Mouse (Mus musculus): ENCODE data around the gene Fndc3a.

The Fndc3a gene

GRCm38 (mm10) chr14:72709710-72710340 is at the start of gene Fndc3a:
Gene Fndc3a, minus strand, starts transcription at chr14:72710003.
- in situ Hi-C loops (cut with MboI, MseI) = loop anchor here (10.0 to 25.0 kb wide), 2 partner anchors 277 to 385 kb away; no protein-coding TSS in a partner anchor

- in situ Hi-C loops (cut with MboI, MseI) = no loop called here
Observed at GRCm38 (mm10) chr14:72752893-72753292, 43.1 kb upstream of the Fndc3a start.

GRCm38 (mm10) chr14:72750426-72751182 is 40.8 kb upstream of the Fndc3a start:
- in situ Hi-C loops (cut with MboI, MseI) = no loop called here

- in situ Hi-C loops (cut with MboI, MseI) = no loop called here
Observed at GRCm38 (mm10) chr14:72748331-72748730, 38.5 kb upstream of the Fndc3a start.

GRCm38 (mm10) chr14:72741667-72742066 is 31.9 kb upstream of the Fndc3a start:
- in situ Hi-C loops (cut with MboI, MseI) = no loop called here

GRCm38 (mm10) chr14:72740336-72740735 is 30.5 kb upstream of the Fndc3a start:
- in situ Hi-C loops (cut with MboI, MseI) = no loop called here

GRCm38 (mm10) chr14:72739484-72740208 is 29.8 kb upstream of the Fndc3a start:
- in situ Hi-C loops (cut with MboI, MseI) = no loop called here

- in situ Hi-C loops (cut with MboI, MseI) = no loop called here
Observed at GRCm38 (mm10) chr14:72738776-72739175, 29.0 kb upstream of the Fndc3a start.

GRCm38 (mm10) chr14:72738217-72738616 is 28.4 kb upstream of the Fndc3a start:
- in situ Hi-C loops (cut with MboI, MseI) = no loop called here

- in situ Hi-C loops (cut with MboI, MseI) = no loop called here
Observed at GRCm38 (mm10) chr14:72725865-72726264, 16.1 kb upstream of the Fndc3a start.

GRCm38 (mm10) chr14:72722274-72723053 is 12.7 kb upstream of the Fndc3a start:
- in situ Hi-C loops (cut with MboI, MseI) = loop anchor here (25.0 kb wide), 1 partner anchor 265 kb away; no protein-coding TSS in a partner anchor

GRCm38 (mm10) chr14:72716175-72716574 is 6.4 kb upstream of the Fndc3a start:
- in situ Hi-C loops (cut with MboI, MseI) = loop anchor here (25.0 kb wide), 1 partner anchor 271 kb away; no protein-coding TSS in a partner anchor

GRCm38 (mm10) chr14:72711130-72711529 is 1.3 kb upstream of the Fndc3a start:
- in situ Hi-C loops (cut with MboI, MseI) = loop anchor here (25.0 kb wide), 1 partner anchor 276 kb away; no protein-coding TSS in a partner anchor

- in situ Hi-C loops (cut with MboI, MseI) = loop anchor here (25.0 kb wide), 1 partner anchor 277 kb away; no protein-coding TSS in a partner anchor
Observed at GRCm38 (mm10) chr14:72710341-72711027, 681 bp upstream of the Fndc3a start.

GRCm38 (mm10) chr14:72709091-72709709 is 603 bp downstream of the Fndc3a start:
- in situ Hi-C loops (cut with MboI, MseI) = loop anchor here (10.0 to 25.0 kb wide), 2 partner anchors 278 to 386 kb away; no protein-coding TSS in a partner anchor

GRCm38 (mm10) chr14:72708581-72708991 is 1.2 kb downstream of the Fndc3a start:
- in situ Hi-C loops (cut with MboI, MseI) = loop anchor here (10.0 to 25.0 kb wide), 2 partner anchors 279 to 386 kb away; no protein-coding TSS in a partner anchor

GRCm38 (mm10) chr14:72700056-72700455 is 9.7 kb downstream of the Fndc3a start:
- in situ Hi-C loops (cut with MboI, MseI) = loop anchor here (10.0 to 25.0 kb wide), 2 partner anchors 287 to 395 kb away; no protein-coding TSS in a partner anchor

GRCm38 (mm10) chr14:72691406-72691805 is 18.4 kb downstream of the Fndc3a start:
- in situ Hi-C loops (cut with MboI, MseI) = no loop called here

- in situ Hi-C loops (cut with MboI, MseI) = no loop called here
Observed at GRCm38 (mm10) chr14:72689525-72689924, 20.3 kb downstream of the Fndc3a start.

- in situ Hi-C loops (cut with MboI, MseI) = no loop called here
Observed at GRCm38 (mm10) chr14:72684857-72685370, 24.9 kb downstream of the Fndc3a start.
